Mouse (Mus musculus) kidney, postnatal 10 days (tissue): ENCODE results near the gene Spg7.

Source experiments
- DNase-seq: peaks from one replicate; pipeline ENCODE4 v3.0.0; 2021; ENCODE audit warnings: mixed read lengths

Spg7 gene

GRCm38 (mm10) chr8:123135806-123136205, 73.1 kb downstream of the Spg7 start:
- no peak for DNase-seq

GRCm38 (mm10) chr8:123136287-123136686, 73.5 kb downstream of the Spg7 start:
- no peak for DNase-seq

GRCm38 (mm10) chr8:123137645-123138077, 74.9 kb downstream of the Spg7 start:
- DNase-seq, result peak; percentile 76

- no peak for DNase-seq
These were observed 76.0 kb downstream of the Spg7 start for GRCm38 (mm10) chr8:123138741-123139140.

- DNase-seq, result peak; percentile 85
These were observed 79.2 kb downstream of the Spg7 start for GRCm38 (mm10) chr8:123141741-123142462.

- DNase-seq, result peak; percentile 77
These were observed 82.5 kb downstream of the Spg7 start for GRCm38 (mm10) chr8:123145279-123145678.

GRCm38 (mm10) chr8:123146390-123146789, 83.6 kb downstream of the Spg7 start:
- DNase-seq, result no peak
